Mouse (Mus musculus) embryonic facial prominence, embryonic 12.5 days (tissue): ENCODE measurements around the gene Catsper1. TPM values are rescaled to one million over a fixed set of nuclear protein-coding genes. Genes with fewer than 3 reads are reported as not detected.
A peak's percentile ranks its signal among the peaks of the same experiment; 100 is the strongest.
"Not testable (repeated sequence)": the region's sequence is repeated elsewhere in the genome, so short reads cannot be mapped to it uniquely, and the experiment has no call there.

Experiments
- ATAC-seq: fragments of 200-750 bp; cut with Nextera tagmentation; 2 replicates; pipeline ENCODE4 v1.8.0; 2017; ENCODE audit not compliant: insufficient number of reproducible peaks, insufficient read depth, low FRiP score, low TSS enrichment
- H3K27ac ChIP-seq: fragments of 300-500 bp; sonication (generic); 2 replicates; pipeline ENCODE4 v1.5.1; 2016; ENCODE audit warnings: mild to moderate bottlenecking
- H3K27me3 ChIP-seq: fragments of 300-500 bp; sonication (generic); 2 replicates; pipeline ENCODE4 v1.6.1; 2016; ENCODE audit warnings: mild to moderate bottlenecking, moderate library complexity
- H3K36me3 ChIP-seq: fragments of 300-500 bp; sonication (generic); 2 replicates; pipeline ENCODE4 v1.6.1; 2016; ENCODE audit warnings: mild to moderate bottlenecking
- H3K4me1 ChIP-seq: fragments of 300-500 bp; sonication (generic); 2 replicates; pipeline ENCODE4 v1.6.1; 2016
- H3K4me2 ChIP-seq: fragments of 300-500 bp; sonication (generic); replicated peaks from 2 replicates; pipeline ENCODE4 v1.6.1; 2016; ENCODE audit warnings: mild to moderate bottlenecking, moderate library complexity
- H3K4me3 ChIP-seq: fragments of 300-500 bp; sonication (generic); 2 replicates; pipeline ENCODE4 v1.5.1; 2016; ENCODE audit warnings: mild to moderate bottlenecking
- H3K9ac ChIP-seq: fragments of 300-500 bp; sonication (generic); 2 replicates; pipeline ENCODE4 v1.6.1; 2016; ENCODE audit warnings: mild to moderate bottlenecking, moderate library complexity
- H3K9me3 ChIP-seq: fragments of 300-500 bp; sonication (generic); 2 replicates; pipeline ENCODE4 v1.6.1; 2016; ENCODE audit warnings: mild to moderate bottlenecking, moderate library complexity
- WGBS: fragments of 180-500 bp; shearing (Covaris S2); methylation state at CpG from one replicate; pipeline ENCODE4 v1.1.7; 2016; 5-methylcytosine and 5-hydroxymethylcytosine counted together
- polyA plus RNA-seq: library from polyadenylated mRNA; unstranded; fragments of >200 nt; fragmentation: Nextera tagmentation; extraction: Ambion mirVana; gene quantifications from 2 replicates; pipeline ENCODE4 v1.2.1, GENCODE M21; 2016

The Catsper1 gene
- polyA plus RNA-seq, 1 experiment from 2014 or later, result not detected

- Histone ChIP-seq H3K27ac (no peak overlapping the region), H3K4me1 (no peaks in the 10 kb centered on the region), H3K4me2 (no peak overlapping the region), H3K36me3 (no peaks in the 10 kb centered on the region), H3K4me3 (no peak overlapping the region), H3K9me3 (no peaks in the 10 kb centered on the region), H3K9ac (no peak overlapping the region), H3K27me3 (no peaks in the 10 kb centered on the region)
- no peak for ATAC-seq
- 62% methylated on average over 17 of the region's 17 CpGs for WGBS
Observed at GRCm38 (mm10) chr19:5323801-5324200, 11.7 kb upstream of the Catsper1 start.

DNA sequence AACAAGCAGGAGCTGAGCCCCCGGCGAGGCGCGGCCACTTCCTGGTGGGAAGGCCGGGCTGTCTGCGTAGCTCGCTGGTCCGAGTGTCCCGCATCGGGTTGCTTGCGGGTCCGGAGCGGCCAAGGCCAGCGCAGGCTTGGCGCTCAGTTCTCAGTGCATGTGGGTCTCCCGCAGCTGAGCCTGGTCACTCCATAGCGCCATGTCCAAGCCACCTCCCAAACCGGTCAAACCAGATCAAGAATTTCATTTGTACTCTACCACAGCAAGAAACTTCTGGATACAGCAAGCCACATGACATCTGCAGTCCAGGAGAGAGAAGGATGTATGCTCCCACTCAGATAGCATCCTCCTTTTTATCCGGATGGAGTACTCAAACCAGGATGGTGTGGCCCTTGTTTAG lies 7.6 kb upstream of the Catsper1 start:
- no peak for ATAC-seq
- Histone ChIP-seq H3K9ac (no peak overlapping the region; the same call in 1 of the 2 replicates), H3K4me2 (no peak overlapping the region), H3K27me3 (no peaks in the 10 kb centered on the region), H3K36me3 (no peaks in the 10 kb centered on the region), H3K27ac (no peak overlapping the region), H3K4me1 (no peaks in the 10 kb centered on the region), H3K4me3 (no peak overlapping the region), H3K9me3 (no peaks in the 10 kb centered on the region)
- WGBS, result 67% methylated on average over 19 of the region's 19 CpGs

GRCm38 (mm10) chr19:5334741-5335140 lies 800 bp upstream of the Catsper1 start:
- 71% methylated on average over 5 of the region's 5 CpGs for WGBS
- no peaks in the 10 kb centered on the region for H3K27me3 ChIP-seq
- H3K9me3 ChIP-seq, result no peaks in the 10 kb centered on the region
- no peaks in the 10 kb centered on the region for H3K4me1 ChIP-seq
- H3K4me3 ChIP-seq, result no peak overlapping the region
- ATAC-seq, result no peak
- H3K36me3 ChIP-seq, result no peaks in the 10 kb centered on the region
- no peak overlapping the region for H3K27ac ChIP-seq
- H3K4me2 ChIP-seq, result no peak overlapping the region
- H3K9ac ChIP-seq, result no peak overlapping the region

DNA sequence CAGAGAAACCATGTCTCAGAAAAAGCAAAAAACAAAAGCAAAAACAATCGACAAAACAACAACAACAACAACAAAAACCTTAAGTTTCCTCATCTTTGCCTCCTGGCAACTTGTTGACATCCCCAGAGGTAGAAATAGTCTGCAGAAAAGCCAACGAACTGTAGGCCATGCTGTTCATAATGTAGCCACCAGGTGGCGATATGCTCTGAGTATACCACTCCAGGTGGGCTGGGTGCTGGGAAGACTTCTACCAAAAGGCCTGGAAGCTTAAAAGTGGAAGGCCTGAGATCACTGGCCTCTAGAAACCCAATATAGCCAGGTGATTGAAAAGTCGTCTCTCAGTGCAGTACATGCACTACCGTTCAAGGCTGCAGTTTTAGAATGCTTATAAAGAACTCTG lies 2.4 kb downstream of the Catsper1 start:
- H3K4me3 ChIP-seq, result no peak overlapping the region
- WGBS, result 21% methylated on average over 5 of the region's 5 CpGs
- no peaks in the 10 kb centered on the region for H3K27me3 ChIP-seq
- H3K4me2 ChIP-seq, result no peak overlapping the region
- H3K9me3 ChIP-seq, result no peaks in the 10 kb centered on the region
- no peaks in the 10 kb centered on the region for H3K4me1 ChIP-seq
- H3K27ac ChIP-seq, result no peak overlapping the region
- no peak overlapping the region for H3K9ac ChIP-seq
- no peak for ATAC-seq
- H3K36me3 ChIP-seq, result no peaks in the 10 kb centered on the region

GRCm38 (mm10) chr19:5341360-5341759 lies 5.8 kb downstream of the Catsper1 start:
- Histone ChIP-seq H3K9ac (no peak overlapping the region), H3K36me3 (no peaks in the 10 kb centered on the region), H3K27me3 (no peaks in the 10 kb centered on the region), H3K4me2 (no peak overlapping the region), H3K9me3 (no peaks in the 10 kb centered on the region), H3K27ac (no peak overlapping the region), H3K4me3 (no peak overlapping the region), H3K4me1 (no peaks in the 10 kb centered on the region)
- WGBS, result 87% methylated on average over 7 of the region's 7 CpGs
- no peak for ATAC-seq

DNA sequence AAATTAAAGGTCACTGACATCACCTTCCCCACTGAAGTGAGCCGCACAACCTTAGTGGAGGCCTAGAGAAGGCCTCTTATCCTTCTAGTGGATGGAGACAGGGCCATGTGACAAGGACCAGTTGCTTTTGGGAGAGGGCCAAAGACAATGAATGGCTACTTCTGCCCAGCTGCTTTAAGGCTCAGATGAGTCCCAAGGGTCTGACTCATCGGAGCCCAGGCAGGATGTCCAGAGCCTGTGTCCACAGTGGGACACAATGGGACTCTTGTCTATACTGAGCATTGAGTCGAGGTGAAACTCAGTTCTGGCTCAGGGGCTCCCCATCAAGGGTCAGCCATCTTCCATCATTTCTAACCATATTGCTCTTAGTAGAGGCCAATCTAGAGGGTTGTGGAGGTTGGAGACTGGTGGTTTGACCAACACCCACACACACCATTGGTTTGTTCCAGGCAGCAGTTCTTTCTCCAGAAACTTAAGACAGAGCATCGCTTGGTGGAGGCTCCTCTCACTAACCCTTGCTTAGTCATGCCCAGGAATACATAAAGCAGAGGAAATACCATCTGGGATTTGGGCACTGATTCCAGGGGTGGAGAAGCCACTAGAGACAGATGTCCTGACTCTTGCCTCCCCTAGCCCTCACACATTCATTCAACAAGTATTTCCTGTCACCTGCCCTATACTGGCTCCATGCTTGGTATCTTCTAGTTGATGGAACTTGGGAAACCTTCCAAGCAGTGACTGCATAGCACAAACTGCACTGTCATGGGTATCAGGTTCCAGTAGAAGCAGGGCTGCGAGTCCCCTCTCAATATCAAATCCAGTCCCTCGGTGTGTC lies 10.0 kb downstream of the Catsper1 start:
- WGBS, result 61% methylated on average over 6 of the region's 6 CpGs
- ATAC-seq, result no peak
- Histone ChIP-seq H3K4me2 (no peak overlapping the region), H3K4me3 (no peak overlapping the region), H3K4me1 (0 out of 2 replicates have a peak, but pooled peaks cover 5% of the 10 kb centered on the region), H3K9me3 (no peaks in the 10 kb centered on the region), H3K36me3 (no peaks in the 10 kb centered on the region), H3K27me3 (peaks cover 17% of the 10 kb centered on the region), H3K9ac (no peak overlapping the region), H3K27ac (no peak overlapping the region)

GRCm38 (mm10) chr19:5348064-5348463 lies 12.5 kb downstream of the Catsper1 start:
- no peak for ATAC-seq
- Histone ChIP-seq H3K9me3 (no peaks in the 10 kb centered on the region), H3K36me3 (no peaks in the 10 kb centered on the region), H3K9ac (no peak overlapping the region), H3K27me3 (peaks cover 17% of the 10 kb centered on the region), H3K4me3 (no peak overlapping the region), H3K4me2 (no peak overlapping the region), H3K27ac (no peak overlapping the region), H3K4me1 (0 out of 2 replicates have a peak, but pooled peaks cover 5% of the 10 kb centered on the region)
- WGBS, result 76% methylated on average over 6 of the region's 6 CpGs

GRCm38 (mm10) chr19:5348526-5349501 lies 13.3 kb downstream of the Catsper1 start:
- Histone ChIP-seq H3K27me3 (peaks cover 17% of the 10 kb centered on the region), H3K4me1 (0 out of 2 replicates have a peak, but pooled peaks cover 5% of the 10 kb centered on the region), H3K9ac (peak overlapping the region; percentile 48), H3K4me3 (peak overlapping the region; percentile 35), H3K36me3 (no peaks in the 10 kb centered on the region), H3K4me2 (peak overlapping the region; percentile 67), H3K27ac (no peak overlapping the region), H3K9me3 (no peaks in the 10 kb centered on the region)
- 4% methylated on average over 34 of the region's 34 CpGs for WGBS
- ATAC-seq, result peak; percentile 30; the same call in 1 of the 2 replicates

- Histone ChIP-seq H3K4me3 (peak within 1 kb of the TSS; percentile 35), H3K9ac (peak within 1 kb of the TSS; percentile 48), H3K4me2 (peak within 1 kb of the TSS; percentile 67), H3K27me3 (peaks cover 17% of the 10 kb centered on the region)
- not testable (repeated sequence) for H3K4me1 ChIP-seq, H3K36me3 ChIP-seq, ATAC-seq, H3K9me3 ChIP-seq, H3K27ac ChIP-seq
- 62% methylated on average over 6 of the region's 6 CpGs for WGBS
Observed at GRCm38 (mm10) chr19:5349502-5349873, 13.9 kb downstream of the Catsper1 start, which contains the start of gene Cst6. Cst6 (minus strand) TSS chr19:5349574.

GRCm38 (mm10) chr19:5353609-5354008 lies 18.1 kb downstream of the Catsper1 start:
- Histone ChIP-seq H3K27ac (no peak overlapping the region), H3K9ac (no peak overlapping the region), H3K4me3 (no peak overlapping the region), H3K4me2 (no peak overlapping the region), H3K4me1 (0 out of 2 replicates have a peak, but pooled peaks cover 5% of the 10 kb centered on the region), H3K36me3 (no peaks in the 10 kb centered on the region), H3K27me3 (peaks cover 11% of the 10 kb centered on the region), H3K9me3 (no peaks in the 10 kb centered on the region)
- WGBS, result 75% methylated on average over 2 of the region's 2 CpGs
- no peak for ATAC-seq

GRCm38 (mm10) chr19:5356080-5356479 lies 20.5 kb downstream of the Catsper1 start:
- no peak overlapping the region for H3K27ac ChIP-seq
- H3K9ac ChIP-seq, result no peak overlapping the region
- H3K4me1 ChIP-seq, result no peaks in the 10 kb centered on the region
- no peaks in the 10 kb centered on the region for H3K9me3 ChIP-seq
- H3K36me3 ChIP-seq, result no peaks in the 10 kb centered on the region
- no peak overlapping the region for H3K4me3 ChIP-seq
- no peak overlapping the region for H3K4me2 ChIP-seq
- ATAC-seq, result no peak
- no peaks in the 10 kb centered on the region for H3K27me3 ChIP-seq
- no CpG with 5 or more reads among the region's 1 CpGs for WGBS
